Mouse (Mus musculus) olfactory bulb, adult 2 months (tissue): ENCODE results near the gene Prkar2a.

ENCODE experiments used
- CTCF ChIP-seq: fragments of 200-500 bp; IDR thresholded peaks from 2 replicates; pipeline ENCODE4 v1.5.1; 2012; ENCODE audit warnings: low read depth, mild to moderate bottlenecking, low read length, moderate library complexity; ENCODE audit not compliant: insufficient read depth
- POLR2A ChIP-seq: fragments of 200-500 bp; IDR thresholded peaks from 2 replicates; pipeline ENCODE4 v1.6.1; 2012; ENCODE audit warnings: mild to moderate bottlenecking, low read depth, low read length, moderate library complexity; ENCODE audit not compliant: insufficient read depth

- TF ChIP-seq POLR2A (no peak), CTCF (no peak)
Measured at GRCm38 (mm10) chr9:108687181-108687580, 1.9 kb upstream of the Prkar2a start.
